Mouse (Mus musculus): ENCODE measurements around the gene Kcnq1.

DNA sequence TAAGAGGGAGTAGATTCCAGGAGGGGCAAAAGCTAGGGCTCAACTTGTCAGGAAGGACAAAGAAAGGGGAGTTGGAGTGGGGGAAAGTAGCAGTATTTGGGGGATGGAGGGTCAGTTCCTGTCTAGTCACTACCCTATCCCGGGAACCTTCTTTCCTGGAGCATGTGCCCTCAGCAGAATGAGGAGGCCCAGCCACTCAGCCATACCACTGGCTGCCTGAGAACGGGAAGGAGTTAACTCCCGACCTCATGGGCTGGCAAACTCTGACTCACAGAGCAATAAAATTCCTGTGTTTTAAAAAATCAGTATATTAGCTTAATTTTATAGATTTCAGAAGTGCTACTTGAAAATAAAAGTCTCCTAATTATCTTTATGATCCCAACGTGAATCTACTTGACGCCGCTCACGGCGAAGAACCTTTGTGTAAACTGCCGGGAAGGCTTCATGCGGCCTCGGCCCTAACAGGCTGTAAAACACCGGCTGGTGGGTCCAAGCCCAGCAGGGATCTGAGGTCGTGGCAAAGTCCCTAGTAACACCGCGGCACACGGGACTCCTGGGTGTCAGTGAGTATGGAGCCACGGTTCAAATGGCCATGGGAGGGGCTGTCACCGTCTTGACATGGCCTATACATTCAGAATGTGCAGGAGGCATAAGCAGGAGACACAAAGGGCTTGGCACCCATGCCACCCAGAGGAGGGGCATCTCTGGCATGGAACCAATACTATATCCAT is 222.2 kb downstream of the Kcnq1 start:
- TF ChIP-seq POLR2A (IDR thresholded peaks at IDR 0.05; ENCODE audit: low read depth, low read length) = no peak
- TF ChIP-seq CTCF (IDR thresholded peaks at IDR 0.05; ENCODE audit: extremely low read depth, insufficient read length, insufficient replicate concordance, low read depth, low read length) = no peak
